Mouse (Mus musculus) heart, postnatal 0 days (tissue): Measurements from ENCODE around the gene L3mbtl3.

Source experiments
- CTCF ChIP-seq: IDR thresholded peaks from 2 replicates; pipeline ENCODE4 v1.5.1; 2016; ENCODE audit warnings: antibody characterized with exemption, control low read depth, low read depth
- EP300 ChIP-seq: IDR thresholded peaks from 2 replicates; pipeline ENCODE4 v1.6.1; 2016; ENCODE audit warnings: antibody characterized with exemption, low read depth

GRCm38 (mm10) chr10:26232071-26232653, 143.6 kb downstream of the L3mbtl3 start:
- TF ChIP-seq CTCF (no peak), EP300 (no peak)
